Mouse (Mus musculus): ENCODE results near the gene Mcm6.
"Not testable (repeated sequence)": the region's sequence is repeated elsewhere in the genome, so short reads cannot be mapped to it uniquely, and the experiment has no call there.

Gene Mcm6

GRCm38 (mm10) chr1:128330313-128330712 is 29.2 kb downstream of the Mcm6 start:
- no peak for DNase-seq (ENCODE audit: low read depth, low spot score)

GRCm38 (mm10) chr1:128328218-128328617 is 31.2 kb downstream of the Mcm6 start, which contains the start of gene Lct:
Lct (minus strand) TSS chr1:128328318.
- DNase-seq (ENCODE audit: low read depth, low spot score): no peak

GRCm38 (mm10) chr1:128327165-128327564 is 32.3 kb downstream of the Mcm6 start:
- no peak for DNase-seq (ENCODE audit: low read depth, low spot score)

- no peak for DNase-seq (ENCODE audit: low read depth, low spot score)
Observed at GRCm38 (mm10) chr1:128324776-128325175, 34.7 kb downstream of the Mcm6 start.

- DNase-seq (ENCODE audit: low read depth, low spot score): no peak
Observed at GRCm38 (mm10) chr1:128323026-128323643, 36.3 kb downstream of the Mcm6 start.

GRCm38 (mm10) chr1:128319266-128319665 is 40.2 kb downstream of the Mcm6 start:
- DNase-seq (ENCODE audit: low read depth, low spot score): not testable (repeated sequence)

- DNase-seq (ENCODE audit: low read depth, low spot score): no peak
Observed at GRCm38 (mm10) chr1:128314665-128315064, 44.8 kb downstream of the Mcm6 start.

- DNase-seq (ENCODE audit: low read depth, low spot score): no peak
Observed at GRCm38 (mm10) chr1:128309043-128309442, 50.4 kb downstream of the Mcm6 start.

- DNase-seq (ENCODE audit: low read depth, low spot score): no peak
Observed at GRCm38 (mm10) chr1:128303900-128304299, 55.6 kb downstream of the Mcm6 start.

- DNase-seq (ENCODE audit: low read depth, low spot score): no peak
Observed at GRCm38 (mm10) chr1:128295717-128296528, 63.5 kb downstream of the Mcm6 start.

- no peak for DNase-seq (ENCODE audit: low read depth, low spot score)
Observed at GRCm38 (mm10) chr1:128295296-128295695, 64.2 kb downstream of the Mcm6 start.

- no peak for DNase-seq (ENCODE audit: low read depth, low spot score)
Observed at GRCm38 (mm10) chr1:128293524-128293923, 65.9 kb downstream of the Mcm6 start.

- no peak for DNase-seq (ENCODE audit: low read depth, low spot score)
Observed at GRCm38 (mm10) chr1:128290295-128290694, 69.2 kb downstream of the Mcm6 start.

- no peak for DNase-seq (ENCODE audit: low read depth, low spot score)
Observed at GRCm38 (mm10) chr1:128285136-128285535, 74.3 kb downstream of the Mcm6 start.

GRCm38 (mm10) chr1:128284157-128284690 is 75.2 kb downstream of the Mcm6 start:
- DNase-seq (ENCODE audit: low read depth, low spot score): no peak

- no peak for DNase-seq (ENCODE audit: low read depth, low spot score)
Observed at GRCm38 (mm10) chr1:128282924-128283323, 76.5 kb downstream of the Mcm6 start.

GRCm38 (mm10) chr1:128281753-128282152 is 77.7 kb downstream of the Mcm6 start:
- no peak for DNase-seq (ENCODE audit: low read depth, low spot score)
